Comparison of ENCODE assay signal across 8 mouse cellular contexts in the genomic region with DNA sequence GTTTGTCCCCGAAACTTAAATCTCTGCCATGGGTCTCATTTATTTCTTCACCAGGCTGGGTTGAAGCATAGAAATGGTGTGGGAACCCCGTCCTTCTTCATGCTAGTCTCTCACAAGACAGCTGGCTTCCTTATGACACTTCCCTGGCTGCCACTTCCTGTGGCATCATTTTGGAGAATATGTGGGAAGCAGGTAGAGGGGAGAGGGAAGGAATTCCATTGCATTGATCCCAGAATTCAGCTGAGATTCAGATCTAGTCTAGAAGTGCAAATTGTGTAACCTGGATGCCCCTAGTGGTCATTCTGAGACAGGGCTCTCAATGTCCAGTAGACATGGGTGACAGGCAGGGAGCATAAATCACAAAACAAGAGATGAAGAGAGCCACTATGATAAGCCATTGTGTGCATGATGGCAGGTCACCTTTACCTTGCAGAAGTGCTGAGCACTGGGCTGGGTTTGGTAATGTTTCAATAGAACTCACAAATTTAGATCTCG.
A peak's percentile ranks its signal among the peaks of the same experiment; 100 is the strongest.
DNase-seq lines count a peak whose midpoint lies in the region; ATAC-seq lines count a peak whose summit lies in the region.

No protein-coding gene starts in this region.

- DNase-seq in adrenal gland, postnatal 14 days, result peak; percentile 13
- no peak for DNase-seq in adrenal gland, postnatal 4 days (ENCODE audit: low spot score in 2 of 2)
- peak; percentile 12 to 14 for DNase-seq in kidney, postnatal 36 days
- no peak for DNase-seq in kidney, postnatal 10 days
- DNase-seq in ES-CJ7 (ENCODE audit: low read depth, low spot score), result peak; percentile 32
- peak; percentile 12 for DNase-seq in cerebellum, adult 9-11 months
- no peak for DNase-seq in urinary bladder, postnatal 10 days (ENCODE audit: low spot score)

- no peak for ATAC-seq in CD4-positive, CD25-positive, alpha-beta regulatory T cell, adult 4 months

Comparison
In these comparisons a context has a peak if more than half of its experiments do, and no peak if none do; other contexts are left out.
1. DNase-seq: peak in adrenal gland, postnatal 14 days (single experiment), kidney, postnatal 36 days (2 of 2), ES-CJ7 (single experiment) and cerebellum, adult 9-11 months (single experiment); none in adrenal gland, postnatal 4 days (0 of 2), kidney, postnatal 10 days (single experiment) and urinary bladder, postnatal 10 days (single experiment).